Mouse (Mus musculus) neutrophil, adult 83 days (primary cell): ENCODE measurements around the gene Cyp24a1. TPM values are rescaled to one million over a fixed set of nuclear protein-coding genes. Genes with fewer than 3 reads are reported as not detected.

Source experiments
- total RNA-seq, 2 experiments: library from RNA; stranded (reverse); gene quantifications; one replicate each; pipeline ENCODE4 v1.2.4; 2023

Gene Cyp24a1
- total RNA-seq, result not detected

GRCm38 (mm10) chr2:170497091-170497566, at the start of gene Cyp24a1:
Gene Cyp24a1, minus strand, starts transcription at chr2:170497145.

GRCm38 (mm10) chr2:170496154-170496930, 603 bp downstream of the Cyp24a1 start, which contains the start of gene Pfdn4:
Gene Pfdn4, plus strand, starts transcription at chr2:170496428.

Other genes with a start within 250 kb of the Cyp24a1 start
- under 1 TPM; 0.51 to 0.85 TPM for gene Bcas1, start 69.3 kb downstream of the Cyp24a1 start, total RNA-seq
- gene Pfdn4, start 717 bp downstream of the Cyp24a1 start, total RNA-seq, result 10 to 100 TPM in 1 of 2 experiments, 1 to 10 TPM in 1; 9.7 to 14.5 TPM
- not detected for gene 4930470P17Rik, start 104.9 kb upstream of the Cyp24a1 start, total RNA-seq
- gene Dok5, start 234.7 kb upstream of the Cyp24a1 start, total RNA-seq, result not detected